Mouse (Mus musculus): ENCODE measurements around the gene Sft2d1. TPM values are rescaled to one million over a fixed set of nuclear protein-coding genes. Genes with fewer than 3 reads are reported as not detected.

Gene Sft2d1
- polyA plus RNA-seq, 1 experiment = 17.9 TPM

DNA sequence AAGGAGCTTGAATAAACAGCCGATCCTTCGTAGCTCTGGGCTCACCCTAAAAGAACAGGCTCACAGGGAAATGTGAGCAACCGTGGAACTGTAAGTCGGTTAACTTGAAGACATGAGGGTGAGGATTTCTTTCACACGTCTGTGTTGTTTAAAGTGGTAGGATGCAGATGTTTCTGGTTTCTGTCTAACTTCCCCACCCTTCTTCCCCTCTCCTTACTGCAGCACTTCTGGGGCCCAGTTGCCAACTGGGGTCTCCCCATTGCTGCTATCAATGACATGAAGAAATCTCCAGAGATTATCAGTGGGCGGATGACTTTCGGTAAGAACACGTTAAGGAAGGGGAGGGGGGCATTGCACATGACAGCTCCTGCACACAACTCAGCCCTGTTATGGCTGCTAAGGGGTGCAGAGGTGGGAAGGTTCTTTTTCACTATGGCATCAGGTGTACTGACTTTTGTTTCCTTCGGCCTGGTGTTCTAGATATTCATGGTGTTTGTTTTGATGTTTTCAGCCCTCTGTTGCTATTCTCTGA lies 14.5 kb upstream of the Sft2d1 start:
- Histone ChIP-seq H3K27ac (ENCODE audit: control insufficient read depth, insufficient read depth, low read depth, low read length, poor library complexity) (no peak overlapping the region), H3K4me3 (replicated peaks; ENCODE audit: control insufficient read depth, low read depth, low read length) (no peak overlapping the region), H3K4me1 (ENCODE audit: control insufficient read depth, insufficient read depth, low read length) (no peaks in the 10 kb centered on the region)
- WGBS = 40% methylated on average over 9 of the region's 9 CpGs
- no peak for TF ChIP-seq POLR2A (IDR thresholded peaks at IDR 0.05; ENCODE audit: borderline replicate concordance, control insufficient read depth, low read depth, low read length)
- no peak for TF ChIP-seq CTCF (IDR thresholded peaks at IDR 0.05; ENCODE audit: control insufficient read depth, insufficient read depth, low read length)

- WGBS = 79% methylated on average over 5 of the region's 5 CpGs
- no peak overlapping the region for H3K27ac ChIP-seq (ENCODE audit: control insufficient read depth, insufficient read depth, low read depth, low read length, poor library complexity)
- H3K4me3 ChIP-seq (replicated peaks; ENCODE audit: control insufficient read depth, low read depth, low read length) = no peak overlapping the region
- no peaks in the 10 kb centered on the region for H3K4me1 ChIP-seq (ENCODE audit: control insufficient read depth, insufficient read depth, low read length)
- TF ChIP-seq CTCF (IDR thresholded peaks at IDR 0.05; ENCODE audit: control insufficient read depth, insufficient read depth, low read length) (no peak), POLR2A (IDR thresholded peaks at IDR 0.05; ENCODE audit: borderline replicate concordance, control insufficient read depth, low read depth, low read length) (no peak)
Measured at GRCm38 (mm10) chr17:8297746-8298145, 13.2 kb upstream of the Sft2d1 start.

- no peak for TF ChIP-seq CTCF (IDR thresholded peaks at IDR 0.05; ENCODE audit: control insufficient read depth, insufficient read depth, low read length)
- TF ChIP-seq POLR2A (IDR thresholded peaks at IDR 0.05; ENCODE audit: borderline replicate concordance, control insufficient read depth, low read depth, low read length) = no peak
- H3K4me3 ChIP-seq (replicated peaks; ENCODE audit: control insufficient read depth, low read depth, low read length) = no peak overlapping the region
- 87% methylated on average over 2 of the region's 2 CpGs for WGBS
- H3K27ac ChIP-seq (ENCODE audit: control insufficient read depth, insufficient read depth, low read depth, low read length, poor library complexity) = no peak overlapping the region
- H3K4me1 ChIP-seq (ENCODE audit: control insufficient read depth, insufficient read depth, low read length) = no peaks in the 10 kb centered on the region
Measured at GRCm38 (mm10) chr17:8298281-8298680, 12.6 kb upstream of the Sft2d1 start.

DNA sequence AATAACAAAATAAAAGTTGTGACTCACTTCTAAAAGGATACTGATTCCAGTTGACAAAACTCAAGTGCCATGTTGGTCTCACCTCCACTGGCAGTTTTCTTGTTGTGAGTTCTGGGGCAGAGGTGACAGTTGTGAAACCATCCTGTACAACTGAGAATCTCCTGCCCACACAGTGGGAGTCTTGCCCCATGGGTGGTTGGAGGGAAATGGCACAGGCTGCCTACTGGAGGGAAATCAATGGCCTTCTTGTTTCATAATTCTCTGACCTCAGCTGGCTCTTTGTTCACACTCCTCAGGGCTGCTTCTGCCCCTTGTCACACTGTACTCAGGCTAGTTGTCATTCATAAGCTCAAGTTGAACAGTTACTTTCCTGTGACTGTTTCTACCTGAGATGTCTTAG lies 11.4 kb upstream of the Sft2d1 start:
- Histone ChIP-seq H3K27ac (ENCODE audit: control insufficient read depth, insufficient read depth, low read depth, low read length, poor library complexity) (no peak overlapping the region), H3K4me3 (replicated peaks; ENCODE audit: control insufficient read depth, low read depth, low read length) (no peak overlapping the region), H3K4me1 (ENCODE audit: control insufficient read depth, insufficient read depth, low read length) (no peaks in the 10 kb centered on the region)
- TF ChIP-seq POLR2A (IDR thresholded peaks at IDR 0.05; ENCODE audit: borderline replicate concordance, control insufficient read depth, low read depth, low read length) = no peak
- TF ChIP-seq CTCF (IDR thresholded peaks at IDR 0.05; ENCODE audit: control insufficient read depth, insufficient read depth, low read length) = no peak

- H3K4me3 ChIP-seq (replicated peaks; ENCODE audit: control insufficient read depth, low read depth, low read length) = no peak overlapping the region
- no peaks in the 10 kb centered on the region; the same call in 1 of the 2 replicates for H3K4me1 ChIP-seq (ENCODE audit: control insufficient read depth, insufficient read depth, low read length)
- no peak overlapping the region for H3K27ac ChIP-seq (ENCODE audit: control insufficient read depth, insufficient read depth, low read depth, low read length, poor library complexity)
- TF ChIP-seq CTCF (IDR thresholded peaks at IDR 0.05; ENCODE audit: control insufficient read depth, insufficient read depth, low read length) = no peak
- no peak for TF ChIP-seq POLR2A (IDR thresholded peaks at IDR 0.05; ENCODE audit: borderline replicate concordance, control insufficient read depth, low read depth, low read length)
- WGBS = 65% methylated on average over 4 of the region's 4 CpGs
Measured at GRCm38 (mm10) chr17:8301515-8301914, 9.4 kb upstream of the Sft2d1 start.

GRCm38 (mm10) chr17:8302772-8303438 lies 8.0 kb upstream of the Sft2d1 start:
- TF ChIP-seq CTCF (IDR thresholded peaks at IDR 0.05; ENCODE audit: control insufficient read depth, insufficient read depth, low read length) = no peak
- no peak for TF ChIP-seq POLR2A (IDR thresholded peaks at IDR 0.05; ENCODE audit: borderline replicate concordance, control insufficient read depth, low read depth, low read length)
- WGBS = 41% methylated on average over 7 of the region's 7 CpGs
- Histone ChIP-seq H3K4me1 (ENCODE audit: control insufficient read depth, insufficient read depth, low read length) (no peaks in the 10 kb centered on the region; the same call in 1 of the 2 replicates), H3K4me3 (replicated peaks; ENCODE audit: control insufficient read depth, low read depth, low read length) (no peak overlapping the region), H3K27ac (ENCODE audit: control insufficient read depth, insufficient read depth, low read depth, low read length, poor library complexity) (no peak overlapping the region)

GRCm38 (mm10) chr17:8303671-8304070 lies 7.2 kb upstream of the Sft2d1 start:
- WGBS = 82% methylated on average over 5 of the region's 5 CpGs
- no peaks in the 10 kb centered on the region; the same call in 1 of the 2 replicates for H3K4me1 ChIP-seq (ENCODE audit: control insufficient read depth, insufficient read depth, low read length)
- H3K4me3 ChIP-seq (replicated peaks; ENCODE audit: control insufficient read depth, low read depth, low read length) = no peak overlapping the region
- no peak for TF ChIP-seq CTCF (IDR thresholded peaks at IDR 0.05; ENCODE audit: control insufficient read depth, insufficient read depth, low read length)
- no peak for TF ChIP-seq POLR2A (IDR thresholded peaks at IDR 0.05; ENCODE audit: borderline replicate concordance, control insufficient read depth, low read depth, low read length)
- no peak overlapping the region for H3K27ac ChIP-seq (ENCODE audit: control insufficient read depth, insufficient read depth, low read depth, low read length, poor library complexity)

- H3K4me1 ChIP-seq (ENCODE audit: control insufficient read depth, insufficient read depth, low read length) = no peaks in the 10 kb centered on the region; the same call in 1 of the 2 replicates
- H3K27ac ChIP-seq (ENCODE audit: control insufficient read depth, insufficient read depth, low read depth, low read length, poor library complexity) = no peak overlapping the region
- no peak overlapping the region for H3K4me3 ChIP-seq (replicated peaks; ENCODE audit: control insufficient read depth, low read depth, low read length)
- 57% methylated on average over 3 of the region's 3 CpGs for WGBS
- TF ChIP-seq CTCF (IDR thresholded peaks at IDR 0.05; ENCODE audit: control insufficient read depth, insufficient read depth, low read length) = 0 out of 2 replicates have a peak, but pooled peaks have one; percentile 22
- TF ChIP-seq POLR2A (IDR thresholded peaks at IDR 0.05; ENCODE audit: borderline replicate concordance, control insufficient read depth, low read depth, low read length) = no peak
Measured at GRCm38 (mm10) chr17:8305801-8306200, 5.1 kb upstream of the Sft2d1 start.

All from bone marrow, adult 2 months (tissue).